Mouse (Mus musculus): ENCODE data around the gene Msh3. TPM values are rescaled to one million over a fixed set of nuclear protein-coding genes. Genes with fewer than 3 reads are reported as not detected.
"Not testable (repeated sequence)": the region's sequence is repeated elsewhere in the genome, so short reads cannot be mapped to it uniquely, and the experiment has no call there.

The Msh3 gene
- not detected in 2 replicates for polyA plus RNA-seq (2012; ENCODE audit: insufficient read depth, insufficient read length, low replicate concordance, missing spikeins)

DNA sequence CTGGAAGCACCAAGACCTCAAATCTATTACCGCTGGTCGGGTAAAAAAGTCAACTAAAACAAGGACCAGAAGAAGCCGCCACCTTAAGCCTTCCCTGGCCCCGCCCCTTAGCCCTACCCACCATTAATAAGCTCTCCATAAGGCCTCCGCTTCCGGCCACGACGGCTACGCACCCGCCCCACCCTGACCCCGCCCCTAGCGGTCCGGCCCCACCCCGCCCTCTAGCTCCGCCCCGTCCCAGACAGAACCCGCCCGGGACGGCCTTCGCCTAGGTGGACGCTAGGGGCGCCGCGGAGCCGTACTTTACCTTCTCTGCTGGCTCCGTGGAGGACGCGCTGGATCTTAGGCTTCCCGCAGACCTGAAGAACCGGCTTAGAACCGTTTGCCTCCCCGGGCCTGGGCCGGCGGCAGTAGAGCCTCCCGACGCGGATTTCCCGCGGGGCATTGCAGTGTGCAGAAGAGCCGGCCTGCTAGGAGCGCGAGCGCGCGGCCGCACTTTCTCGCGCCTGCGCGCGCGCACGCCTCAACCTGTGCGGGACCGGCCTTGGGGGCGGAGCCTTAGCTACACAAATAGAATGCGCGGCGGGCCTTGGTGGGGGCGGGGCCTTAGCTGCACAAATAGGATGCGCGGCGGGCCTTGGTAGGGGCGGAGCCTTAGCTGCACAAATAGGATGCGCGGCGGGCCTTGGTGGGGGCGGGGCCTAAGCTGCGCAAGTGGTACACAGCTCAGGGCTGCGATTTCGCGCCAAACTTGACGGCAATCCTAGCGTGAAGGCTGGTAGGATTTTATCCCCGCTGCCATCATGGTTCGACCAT lies at the start of gene Msh3, which contains the start of gene Dhfr:
TSS of gene Msh3 (minus strand) at position 548 of the 816 bp plus-strand sequence.
TSS of gene Dhfr (plus strand) at position 271 of the 816 bp plus-strand sequence.
- TF ChIP-seq CTCF (IDR thresholded peaks at IDR 0.05; ENCODE audit: insufficient read depth, low read depth, low read length) (peak; percentile 92), POLR2A (IDR thresholded peaks at IDR 0.05; ENCODE audit: insufficient read depth, low read depth, low read length) (peak; percentile 95)
- Histone ChIP-seq H3K27ac (ENCODE audit: insufficient read depth, low read depth, low read length) (peak within 1 kb of the TSS; percentile 78), H3K4me1 (ENCODE audit: control insufficient read depth, insufficient read depth, low read length) (peaks cover 5% of the 10 kb centered on the region), H3K4me3 (ENCODE audit: insufficient read depth, low read depth, low read length) (peak within 1 kb of the TSS; percentile 86)
- under 1% methylated on average over 76 of the region's 76 CpGs for WGBS

DNA sequence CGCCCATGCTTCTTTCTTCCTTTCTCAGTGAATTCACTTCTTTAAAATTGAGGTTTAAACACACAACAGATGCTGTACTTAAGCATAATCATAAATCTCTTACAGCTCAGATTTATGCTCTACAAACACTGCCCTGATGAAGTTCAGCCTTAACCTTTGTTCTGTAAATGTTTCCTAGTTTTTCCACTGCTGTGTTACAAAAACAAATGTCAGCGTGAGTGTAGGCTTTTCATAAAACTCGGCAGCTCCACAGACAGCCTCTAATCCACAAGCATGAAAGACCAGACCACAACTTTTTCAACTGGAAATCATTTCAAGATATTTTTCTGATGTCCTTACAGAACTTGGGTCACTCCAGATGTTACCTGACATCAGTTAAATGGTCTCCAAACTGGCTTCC lies 48.7 kb upstream of the Msh3 start:
- H3K4me1 ChIP-seq (ENCODE audit: control insufficient read depth, insufficient read depth, low read length), result 0 out of 2 replicates have a peak, but pooled peaks cover 2% of the 10 kb centered on the region
- no peak overlapping the region for H3K4me3 ChIP-seq (ENCODE audit: insufficient read depth, low read depth, low read length)
- TF ChIP-seq CTCF (IDR thresholded peaks at IDR 0.05; ENCODE audit: insufficient read depth, low read depth, low read length), result no peak
- TF ChIP-seq POLR2A (IDR thresholded peaks at IDR 0.05; ENCODE audit: insufficient read depth, low read depth, low read length), result no peak
- WGBS, result 91% methylated on average over 3 of the region's 3 CpGs
- H3K27ac ChIP-seq (ENCODE audit: insufficient read depth, low read depth, low read length), result no peak overlapping the region

DNA sequence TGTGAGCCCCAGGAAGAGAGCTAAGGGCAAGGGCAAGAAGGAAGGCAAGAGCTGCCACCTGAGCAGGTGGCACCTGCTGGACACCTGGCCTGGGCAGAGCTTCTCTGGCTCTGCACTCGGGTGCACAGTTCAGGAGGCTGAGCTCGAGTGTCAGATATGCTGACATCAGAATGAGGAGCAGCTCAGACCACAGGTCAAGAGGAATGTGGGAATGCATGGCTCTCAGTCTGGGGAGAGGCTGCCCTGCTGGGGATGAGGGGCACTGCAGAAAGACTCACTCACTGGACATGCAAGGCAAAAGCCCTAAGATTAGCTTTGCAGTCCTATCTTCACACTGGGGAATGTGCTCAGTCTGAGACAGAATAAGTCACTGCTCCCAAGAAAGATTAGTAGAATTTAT lies 47.3 kb upstream of the Msh3 start:
- Histone ChIP-seq H3K4me1 (ENCODE audit: control insufficient read depth, insufficient read depth, low read length) (0 out of 2 replicates have a peak, but pooled peaks cover 2% of the 10 kb centered on the region), H3K27ac (ENCODE audit: insufficient read depth, low read depth, low read length) (no peak overlapping the region), H3K4me3 (ENCODE audit: insufficient read depth, low read depth, low read length) (no peak overlapping the region)
- TF ChIP-seq CTCF (IDR thresholded peaks at IDR 0.05; ENCODE audit: insufficient read depth, low read depth, low read length), result no peak
- TF ChIP-seq POLR2A (IDR thresholded peaks at IDR 0.05; ENCODE audit: insufficient read depth, low read depth, low read length), result no peak
- WGBS, result 75% methylated on average over 2 of the region's 2 CpGs

DNA sequence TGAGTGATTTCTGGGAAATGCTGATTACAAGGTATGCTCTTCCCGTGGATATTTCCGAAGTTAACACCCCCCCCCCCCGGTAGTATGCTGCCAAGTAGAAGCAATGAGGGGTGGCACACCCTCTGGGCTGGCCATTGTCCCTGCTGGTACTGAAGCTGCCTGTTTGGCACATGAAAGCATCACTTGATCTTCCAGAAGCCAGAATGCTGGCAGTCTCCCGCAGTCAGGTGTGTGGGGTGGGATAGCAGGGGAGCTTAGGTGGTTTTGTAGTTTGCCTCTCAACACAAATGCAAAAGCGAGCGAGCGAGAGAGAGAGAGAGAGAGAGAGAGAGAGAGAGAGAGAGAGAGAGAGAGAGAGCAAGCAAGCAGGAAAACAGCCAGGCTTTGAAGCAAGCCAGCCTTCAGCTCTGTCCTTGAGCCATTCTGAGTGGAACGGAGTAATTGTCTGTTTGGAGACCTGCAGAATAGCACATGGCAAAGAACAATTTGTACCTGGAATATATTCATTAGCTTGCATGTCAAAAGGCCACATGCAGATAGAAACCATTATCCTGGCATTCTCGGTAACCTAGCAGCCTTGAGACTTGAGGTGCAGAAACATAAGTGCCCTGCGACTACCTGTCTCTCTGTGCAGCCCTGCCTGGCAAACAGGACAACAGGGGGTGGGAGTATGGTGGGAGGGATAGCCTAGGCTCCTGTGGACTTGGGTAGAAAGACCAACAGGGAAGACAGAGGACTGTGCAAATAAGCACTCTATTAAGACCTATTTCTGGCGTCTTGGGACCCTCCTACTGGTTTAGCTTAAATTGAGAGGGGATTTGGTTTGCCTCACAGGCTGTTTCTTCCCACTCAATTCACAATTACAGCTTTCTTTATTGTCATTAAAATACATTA lies 43.9 kb upstream of the Msh3 start:
- no peak overlapping the region for H3K4me3 ChIP-seq (ENCODE audit: insufficient read depth, low read depth, low read length)
- no peak overlapping the region for H3K27ac ChIP-seq (ENCODE audit: insufficient read depth, low read depth, low read length)
- TF ChIP-seq POLR2A (IDR thresholded peaks at IDR 0.05; ENCODE audit: insufficient read depth, low read depth, low read length) (no peak), CTCF (IDR thresholded peaks at IDR 0.05; ENCODE audit: insufficient read depth, low read depth, low read length) (no peak)
- 0 out of 2 replicates have a peak, but pooled peaks cover 2% of the 10 kb centered on the region for H3K4me1 ChIP-seq (ENCODE audit: control insufficient read depth, insufficient read depth, low read length)
- WGBS, result 50% methylated on average over 11 of the region's 11 CpGs

DNA sequence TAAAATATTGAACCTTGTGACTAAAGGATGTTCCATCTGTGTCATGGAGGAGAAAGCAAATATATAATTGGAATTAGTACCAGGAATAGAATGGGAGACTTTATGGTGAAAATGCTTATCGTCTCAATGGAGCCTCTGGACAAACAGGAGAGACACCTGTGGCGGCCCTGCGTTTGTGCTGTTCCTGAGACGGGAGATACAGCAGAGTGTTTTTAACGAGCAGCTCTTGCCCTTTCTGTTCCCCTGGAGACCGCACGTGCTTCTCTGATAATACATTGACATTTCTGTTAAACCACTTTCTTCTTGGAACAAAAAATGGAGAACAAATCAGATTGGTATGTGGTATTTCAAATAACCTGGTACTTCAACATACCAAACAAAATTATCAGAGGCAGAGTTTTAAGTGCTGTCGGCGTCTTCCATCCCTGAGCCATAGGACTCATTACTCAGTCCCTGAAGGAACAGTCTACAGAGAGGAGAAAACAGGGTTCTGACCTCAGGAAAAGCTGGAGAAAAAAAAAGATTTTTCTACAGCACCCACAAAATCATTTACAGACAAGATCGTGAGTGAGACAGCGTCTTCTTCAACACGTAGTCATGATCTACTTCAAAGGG lies 38.4 kb upstream of the Msh3 start:
- H3K27ac ChIP-seq (ENCODE audit: insufficient read depth, low read depth, low read length), result no peak overlapping the region
- no peak overlapping the region for H3K4me3 ChIP-seq (ENCODE audit: insufficient read depth, low read depth, low read length)
- WGBS, result 81% methylated on average over 12 of the region's 12 CpGs
- TF ChIP-seq POLR2A (IDR thresholded peaks at IDR 0.05; ENCODE audit: insufficient read depth, low read depth, low read length) (no peak), CTCF (IDR thresholded peaks at IDR 0.05; ENCODE audit: insufficient read depth, low read depth, low read length) (no peak)
- H3K4me1 ChIP-seq (ENCODE audit: control insufficient read depth, insufficient read depth, low read length), result no peaks in the 10 kb centered on the region

DNA sequence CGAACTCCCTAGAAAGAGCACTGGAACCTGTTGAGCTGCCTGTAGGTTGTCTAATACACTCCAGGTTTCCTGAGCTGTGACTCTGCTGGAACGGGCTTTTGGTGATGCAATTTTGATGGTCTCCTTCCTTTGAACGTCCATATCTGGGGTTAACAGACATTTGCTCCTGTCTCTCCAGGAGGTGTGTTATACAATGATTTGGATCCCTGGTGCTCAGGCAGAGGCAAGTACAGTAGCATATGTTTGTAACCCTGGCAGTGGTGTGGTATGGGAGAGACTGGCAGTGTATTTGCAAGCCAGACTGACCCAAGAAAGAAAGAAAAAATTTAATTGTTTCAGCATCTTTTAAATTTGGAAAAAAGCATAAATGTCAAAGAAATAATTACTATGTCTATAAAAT lies 32.6 kb upstream of the Msh3 start:
- no peaks in the 10 kb centered on the region for H3K4me1 ChIP-seq (ENCODE audit: control insufficient read depth, insufficient read depth, low read length)
- no peak overlapping the region for H3K4me3 ChIP-seq (ENCODE audit: insufficient read depth, low read depth, low read length)
- TF ChIP-seq CTCF (IDR thresholded peaks at IDR 0.05; ENCODE audit: insufficient read depth, low read depth, low read length) (no peak), POLR2A (IDR thresholded peaks at IDR 0.05; ENCODE audit: insufficient read depth, low read depth, low read length) (no peak)
- 87% methylated on average over 3 of the region's 3 CpGs for WGBS
- H3K27ac ChIP-seq (ENCODE audit: insufficient read depth, low read depth, low read length), result no peak overlapping the region

DNA sequence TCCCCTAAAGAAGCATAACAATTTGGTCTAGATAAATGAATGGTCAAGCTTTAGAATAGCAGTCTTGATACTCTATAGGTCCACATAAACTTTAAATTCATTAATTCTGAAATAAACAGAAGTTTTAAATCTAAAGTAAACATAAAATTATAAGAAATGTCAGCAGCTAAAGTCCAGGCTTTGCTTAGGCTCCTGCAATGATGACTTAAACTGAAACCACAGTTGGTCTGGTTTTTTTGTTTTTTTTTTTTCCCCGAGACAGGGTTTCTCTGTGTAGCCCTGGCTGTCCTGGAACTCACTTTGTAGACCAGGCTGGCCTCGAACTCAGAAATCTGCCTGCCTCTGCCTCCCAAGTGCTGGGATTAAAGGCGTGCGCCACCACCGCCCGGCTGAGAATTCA lies 16.7 kb upstream of the Msh3 start:
- not testable (repeated sequence) for H3K27ac ChIP-seq (ENCODE audit: insufficient read depth, low read depth, low read length); H3K4me3 ChIP-seq (ENCODE audit: insufficient read depth, low read depth, low read length); H3K4me1 ChIP-seq (ENCODE audit: control insufficient read depth, insufficient read depth, low read length)
- 98% methylated on average over 6 of the region's 6 CpGs for WGBS

DNA sequence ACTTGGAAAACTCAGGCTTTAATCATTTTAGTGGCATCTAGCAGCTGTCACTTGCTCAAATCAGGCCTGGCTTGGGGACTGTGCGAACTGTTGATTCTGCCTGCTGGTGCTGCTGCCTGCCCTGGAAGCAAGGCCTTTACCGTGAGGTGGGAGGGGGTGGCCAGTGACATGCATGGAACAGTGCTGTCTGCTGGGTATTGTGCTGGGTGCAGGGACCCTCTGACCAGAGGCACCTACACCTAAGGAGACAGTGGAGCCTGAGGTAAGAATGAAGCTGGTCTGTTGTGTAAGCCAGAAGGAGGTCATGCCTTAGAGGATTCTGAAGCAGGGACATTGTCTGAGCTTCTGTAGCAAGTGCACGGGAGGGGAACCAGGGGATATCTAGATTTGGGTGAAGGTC lies 16.0 kb upstream of the Msh3 start:
- TF ChIP-seq CTCF (IDR thresholded peaks at IDR 0.05; ENCODE audit: insufficient read depth, low read depth, low read length) (no peak), POLR2A (IDR thresholded peaks at IDR 0.05; ENCODE audit: insufficient read depth, low read depth, low read length) (no peak)
- 95% methylated on average over 3 of the region's 3 CpGs for WGBS
- H3K4me3 ChIP-seq (ENCODE audit: insufficient read depth, low read depth, low read length), result no peak overlapping the region
- no peak overlapping the region for H3K27ac ChIP-seq (ENCODE audit: insufficient read depth, low read depth, low read length)
- no peaks in the 10 kb centered on the region for H3K4me1 ChIP-seq (ENCODE audit: control insufficient read depth, insufficient read depth, low read length)
